Mouse (Mus musculus): Measurements from ENCODE around the gene Hoxa10.

DNA sequence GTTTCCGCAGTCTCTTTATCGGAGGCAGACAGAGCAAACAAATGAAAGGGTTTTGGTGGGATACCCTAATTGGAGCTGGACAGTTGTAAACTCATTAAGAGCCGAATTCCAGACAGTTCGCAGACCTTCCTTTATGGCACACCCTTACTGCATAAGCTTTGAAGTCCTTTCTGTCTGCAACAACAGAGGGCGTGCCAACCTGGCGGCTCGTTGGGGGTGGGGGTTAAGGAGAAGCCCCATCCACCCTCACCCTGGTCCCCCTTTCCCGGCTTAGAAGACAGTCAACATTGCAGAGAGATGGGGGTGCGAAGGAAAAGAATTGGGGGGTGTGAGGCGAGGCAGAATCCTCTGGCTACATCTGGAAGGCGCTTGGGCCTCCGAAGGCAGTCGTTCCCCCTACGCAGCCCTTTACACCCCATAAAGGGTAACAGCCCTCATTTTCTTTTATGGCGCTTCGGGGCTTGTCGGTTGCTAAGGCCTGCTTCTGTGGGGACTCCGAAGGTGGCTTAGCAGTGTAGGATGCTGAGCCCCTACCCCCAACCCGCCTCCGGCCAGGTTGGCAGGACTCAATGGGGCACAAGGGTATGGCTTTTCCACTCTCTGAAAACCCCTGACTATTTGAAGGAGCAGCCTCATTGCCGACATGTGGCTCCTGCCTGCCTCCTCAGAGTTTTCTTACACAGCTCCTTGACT, 18.5 kb downstream of the Hoxa10 start:
- TF ChIP-seq POLR2A (IDR thresholded peaks at IDR 0.05; ENCODE audit: low read depth, low read length), result no peak
- TF ChIP-seq CTCF (IDR thresholded peaks at IDR 0.05; ENCODE audit: extremely low read depth, insufficient read depth, insufficient read length, insufficient replicate concordance), result no peak
